Mouse (Mus musculus): ENCODE results near the gene Tifab.

Tifab gene

GRCm38 (mm10) chr13:56135231-56136052, 43.2 kb downstream of the Tifab start:
- peak; percentile 85 for DNase-seq

- DNase-seq = peak; percentile 21
Measured at GRCm38 (mm10) chr13:56134631-56135181, 44.0 kb downstream of the Tifab start.

- DNase-seq = no peak
Measured at GRCm38 (mm10) chr13:56134031-56134430, 44.7 kb downstream of the Tifab start.

- no peak for DNase-seq
Measured at GRCm38 (mm10) chr13:56132941-56133340, 45.7 kb downstream of the Tifab start.

GRCm38 (mm10) chr13:56132326-56132936, 46.3 kb downstream of the Tifab start:
- DNase-seq = no peak

GRCm38 (mm10) chr13:56130544-56130943, 48.1 kb downstream of the Tifab start:
- no peak for DNase-seq

- DNase-seq = no peak
Measured at GRCm38 (mm10) chr13:56129578-56129977, 49.1 kb downstream of the Tifab start.

- DNase-seq = no peak
Measured at GRCm38 (mm10) chr13:56129014-56129413, 49.7 kb downstream of the Tifab start.

GRCm38 (mm10) chr13:56125632-56126031, 53.1 kb downstream of the Tifab start:
- no peak for DNase-seq
